Mouse (Mus musculus) E14TG2a.4 (cell line): ENCODE data around the gene Plpp6.

Experiments used
- CTCF ChIP-seq: conservative IDR thresholded peaks from 2 replicates; pipeline ENCODE4 v1.5.1; 2014; ENCODE audit warnings: low read length
- POU5F1 ChIP-seq: IDR thresholded peaks from 2 replicates; pipeline ENCODE4 v1.6.1; 2014; ENCODE audit warnings: low read length, borderline replicate concordance

- TF ChIP-seq CTCF (no peak), POU5F1 (no peak)
Observed at GRCm38 (mm10) chr19:28947311-28947710, 16.4 kb upstream of the Plpp6 start.
